Mouse (Mus musculus) layer of hippocampus, adult 2 months (tissue): Measurements from ENCODE around the gene Trim69. TPM values are rescaled to one million over a fixed set of nuclear protein-coding genes. Genes with fewer than 3 reads are reported as not detected.
"Not testable (repeated sequence)": the region's sequence is repeated elsewhere in the genome, so short reads cannot be mapped to it uniquely, and the experiment has no call there.

Experiments used
- DNase-seq, 2 experiments: peaks; one replicate each; pipeline ENCODE4 v3.0.0; 2022; ENCODE audit warnings: low spot score in 2 of 2
- H3K27ac ChIP-seq: fragments of 200-600 bp; 2 replicates; pipeline ENCODE4 v1.8.1; 2022
- H3K4me3 ChIP-seq: fragments of 200-600 bp; 2 replicates; pipeline ENCODE4 v1.8.1; 2022; ENCODE audit warnings: mild to moderate bottlenecking
- CTCF ChIP-seq: fragments of 200-600 bp; conservative IDR thresholded peaks from 2 replicates; pipeline ENCODE4 v1.8.1; 2022; ENCODE audit warnings: antibody characterized with exemption, mild to moderate bottlenecking, moderate library complexity
- total RNA-seq, 2 experiments: library from RNA; stranded (reverse); gene quantifications; 2 replicates each; pipeline ENCODE4 v1.2.3; 2021

Trim69 gene
- total RNA-seq, 2 experiments from 2014 or later, result not detected

DNA sequence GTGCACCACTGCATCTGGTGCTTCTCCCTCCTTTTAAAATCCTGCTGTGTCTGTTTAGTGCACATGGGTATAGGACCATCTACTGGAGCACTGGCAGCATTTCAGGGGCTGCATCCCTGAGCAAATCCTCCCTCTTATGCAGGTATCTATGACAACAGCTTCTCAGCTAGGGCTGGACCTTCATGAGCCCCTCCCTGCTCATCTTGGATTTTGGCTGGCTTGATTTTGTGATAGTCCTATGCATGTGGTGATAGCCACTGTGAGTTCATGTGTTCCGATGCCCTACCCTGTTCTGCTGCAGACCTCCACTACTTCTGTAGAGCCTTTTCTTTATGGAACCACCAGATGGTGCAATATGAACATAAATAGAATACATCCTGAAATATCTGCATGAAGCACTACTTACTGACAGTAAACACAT is 34.0 kb downstream of the Trim69 start:
- TF ChIP-seq CTCF, result peak; percentile 86
- no peak overlapping the region for H3K4me3 ChIP-seq
- peak; percentile 13 to 51 for DNase-seq

GRCm38 (mm10) chr2:122201501-122201900 is 41.0 kb downstream of the Trim69 start:
- no peak overlapping the region for H3K27ac ChIP-seq
- no peak overlapping the region for H3K4me3 ChIP-seq
- TF ChIP-seq CTCF, result no peak
- no peak for DNase-seq

More for the DNA sequence above, 34.0 kb downstream of the Trim69 start:
- no peak overlapping the region for H3K27ac ChIP-seq

- TF ChIP-seq CTCF, result no peak
- H3K4me3 ChIP-seq, result no peak overlapping the region
- H3K27ac ChIP-seq, result no peak overlapping the region
- no peak for DNase-seq
Measured at GRCm38 (mm10) chr2:122206440-122207107, 46.1 kb downstream of the Trim69 start.

- Histone ChIP-seq H3K27ac (no peak overlapping the region), H3K4me3 (no peak overlapping the region)
- DNase-seq, result no peak
- TF ChIP-seq CTCF, result no peak
Measured at GRCm38 (mm10) chr2:122210534-122211228, 50.2 kb downstream of the Trim69 start.

- not testable (repeated sequence) for H3K27ac ChIP-seq, H3K4me3 ChIP-seq, DNase-seq
Measured at GRCm38 (mm10) chr2:122217075-122217474, 56.6 kb downstream of the Trim69 start.

GRCm38 (mm10) chr2:122218234-122218633 is 57.7 kb downstream of the Trim69 start:
- Histone ChIP-seq H3K4me3 (no peak overlapping the region), H3K27ac (no peak overlapping the region)
- TF ChIP-seq CTCF, result no peak
- DNase-seq, result no peak

- Histone ChIP-seq H3K27ac (no peak overlapping the region), H3K4me3 (no peak overlapping the region)
- DNase-seq, result no peak
- no peak for TF ChIP-seq CTCF
Measured at GRCm38 (mm10) chr2:122221378-122221777, 60.9 kb downstream of the Trim69 start.

- H3K4me3 ChIP-seq, result no peak overlapping the region
- H3K27ac ChIP-seq, result no peak overlapping the region
- no peak for TF ChIP-seq CTCF
- no peak for DNase-seq
Measured at GRCm38 (mm10) chr2:122221798-122222197, 61.3 kb downstream of the Trim69 start.

DNA sequence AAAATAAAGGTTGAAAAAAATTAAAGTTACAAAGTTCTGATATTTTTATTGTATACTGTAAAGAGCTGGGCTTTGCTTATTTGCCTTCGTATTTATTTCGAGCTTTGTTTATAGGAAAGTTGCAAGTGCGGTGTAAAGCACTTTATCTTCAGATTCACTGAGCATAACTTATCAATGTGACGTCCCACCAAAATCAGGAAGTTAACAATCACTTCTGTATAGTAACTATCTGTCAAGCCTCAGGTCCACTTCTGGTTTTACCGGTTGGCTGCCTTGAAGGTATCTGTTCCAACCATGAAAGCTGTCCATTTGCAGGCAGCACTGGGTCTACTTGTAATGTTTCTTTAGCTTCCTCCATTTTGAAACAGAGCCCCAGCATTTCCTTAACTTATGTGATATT is 61.8 kb downstream of the Trim69 start:
- Histone ChIP-seq H3K27ac (no peak overlapping the region), H3K4me3 (no peak overlapping the region)
- TF ChIP-seq CTCF, result no peak
- no peak for DNase-seq

DNA sequence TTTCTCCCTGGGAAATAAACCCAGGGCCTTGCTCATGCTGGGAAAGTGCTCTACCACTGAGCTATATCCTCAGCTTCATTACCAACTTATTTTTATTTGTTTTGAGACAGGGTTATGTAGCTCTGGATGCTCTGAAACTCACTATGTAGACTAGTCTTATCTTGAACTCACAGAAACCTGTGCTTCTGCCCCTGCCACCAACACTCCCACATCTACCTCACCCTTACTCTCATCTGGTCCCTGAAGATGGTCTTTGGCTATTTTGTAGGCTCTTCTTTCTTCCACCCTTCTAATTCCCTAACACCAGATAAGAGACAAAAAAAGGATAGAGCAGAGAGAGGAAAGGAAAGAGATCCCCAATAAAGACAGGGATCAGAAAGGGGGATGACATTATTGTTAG is 63.2 kb downstream of the Trim69 start:
- no peak for DNase-seq
- no peak overlapping the region for H3K4me3 ChIP-seq
- no peak for TF ChIP-seq CTCF
- no peak overlapping the region for H3K27ac ChIP-seq

Other genes with a start within 250 kb of the Trim69 start
- 10 to 100 TPM; 36.3 to 38.8 TPM for gene Ctdspl2, start 204.7 kb upstream of the Trim69 start, total RNA-seq
- gene Mageb3, start 204.6 kb upstream of the Trim69 start, total RNA-seq, result under 1 TPM in 1 of 2 experiments, not detected in 1; 0.15 TPM
- gene Eif3j1, start 132.2 kb upstream of the Trim69 start, total RNA-seq, result 10 to 100 TPM; 16.5 to 17.8 TPM
- gene Spg11, start 42.3 kb upstream of the Trim69 start, total RNA-seq, result 10 to 100 TPM; 15.5 to 17.1 TPM
- gene B2m, start 13.0 kb upstream of the Trim69 start, total RNA-seq, result 100 to 1,000 TPM in 1 of 2 experiments, 10 to 100 TPM in 1; 98.0 to 115 TPM
- gene Patl2, start 25.5 kb downstream of the Trim69 start, total RNA-seq, result not detected
- not detected for gene Terb2, start 25.6 kb downstream of the Trim69 start, total RNA-seq
- 10 to 100 TPM; 19.0 to 19.3 TPM for gene Sord, start 74.0 kb downstream of the Trim69 start, total RNA-seq
- under 1 TPM in 1 of 2 experiments, not detected in 1; 0.08 TPM for gene Duox2, start 137.7 kb downstream of the Trim69 start, total RNA-seq
- gene Duoxa2, start 138.2 kb downstream of the Trim69 start, total RNA-seq, result not detected
- gene Duoxa1, start 153.0 kb downstream of the Trim69 start, total RNA-seq, result not detected
- not detected for gene Duox1, start 155.0 kb downstream of the Trim69 start, total RNA-seq
- 10 to 100 TPM; 61.7 to 62.6 TPM for gene Shf, start 208.5 kb downstream of the Trim69 start, total RNA-seq